Mouse (Mus musculus): Measurements from ENCODE around the gene Coa7.

The Coa7 gene

GRCm38 (mm10) chr4:108327730-108328484 is at the start of gene Coa7:
TSS of gene Coa7 (plus strand) at chr4:108328140.
- DNase-seq (ENCODE audit: low read depth, low spot score) = peak; percentile 94

GRCm38 (mm10) chr4:108300266-108300665 is 27.7 kb upstream of the Coa7 start:
- no peak for DNase-seq (ENCODE audit: low read depth, low spot score)

- peak; percentile 85 for DNase-seq (ENCODE audit: low read depth, low spot score)
Measured at GRCm38 (mm10) chr4:108300670-108301373, 27.1 kb upstream of the Coa7 start, which contains the start of gene Zyg11b. TSS of gene Zyg11b (minus strand) at chr4:108301096.

- no peak for DNase-seq (ENCODE audit: low read depth, low spot score)
Measured at GRCm38 (mm10) chr4:108302296-108302890, 25.5 kb upstream of the Coa7 start.

GRCm38 (mm10) chr4:108310706-108311105 is 17.2 kb upstream of the Coa7 start:
- DNase-seq (ENCODE audit: low read depth, low spot score) = no peak

- no peak for DNase-seq (ENCODE audit: low read depth, low spot score)
Measured at GRCm38 (mm10) chr4:108314041-108314440, 13.9 kb upstream of the Coa7 start.

GRCm38 (mm10) chr4:108317656-108318605 is 10.0 kb upstream of the Coa7 start:
- no peak for DNase-seq (ENCODE audit: low read depth, low spot score)

GRCm38 (mm10) chr4:108318649-108319615 is 9.0 kb upstream of the Coa7 start:
- DNase-seq (ENCODE audit: low read depth, low spot score) = no peak

GRCm38 (mm10) chr4:108319747-108320146 is 8.2 kb upstream of the Coa7 start:
- no peak for DNase-seq (ENCODE audit: low read depth, low spot score)

- DNase-seq (ENCODE audit: low read depth, low spot score) = no peak
Measured at GRCm38 (mm10) chr4:108320627-108321380, 7.1 kb upstream of the Coa7 start.

GRCm38 (mm10) chr4:108323588-108323987 is 4.4 kb upstream of the Coa7 start:
- no peak for DNase-seq (ENCODE audit: low read depth, low spot score)

- no peak for DNase-seq (ENCODE audit: low read depth, low spot score)
Measured at GRCm38 (mm10) chr4:108327071-108327579, 815 bp upstream of the Coa7 start.

- DNase-seq (ENCODE audit: low read depth, low spot score) = no peak
Measured at GRCm38 (mm10) chr4:108329840-108330239, 1.9 kb downstream of the Coa7 start.

- DNase-seq (ENCODE audit: low read depth, low spot score) = no peak
Measured at GRCm38 (mm10) chr4:108332041-108332440, 4.1 kb downstream of the Coa7 start.

- DNase-seq (ENCODE audit: low read depth, low spot score) = no peak
Measured at GRCm38 (mm10) chr4:108335413-108335812, 7.5 kb downstream of the Coa7 start.

- DNase-seq (ENCODE audit: low read depth, low spot score) = no peak
Measured at GRCm38 (mm10) chr4:108336765-108337164, 8.8 kb downstream of the Coa7 start.

GRCm38 (mm10) chr4:108337817-108338216 is 9.9 kb downstream of the Coa7 start:
- no peak for DNase-seq (ENCODE audit: low read depth, low spot score)

- DNase-seq (ENCODE audit: low read depth, low spot score) = no peak
Measured at GRCm38 (mm10) chr4:108338321-108338733, 10.4 kb downstream of the Coa7 start.

- DNase-seq (ENCODE audit: low read depth, low spot score) = no peak
Measured at GRCm38 (mm10) chr4:108338811-108339210, 10.9 kb downstream of the Coa7 start.

Measured in retina, adult 2 months (tissue).